Comparison of ENCODE assay signal across 20 mouse cellular contexts in genomic region chr10:75001391-75001790, GRCm38 (mm10). TPM values are rescaled to one million over a fixed set of nuclear protein-coding genes. Genes with fewer than 3 reads are reported as not detected.
"Had no signal": no experiment of that assay in that cellular context is flagged by ENCODE, and none has a peak within 500 bp of the region (broad histone marks: within the 10 kb centered on the region; RNA-seq: fewer than 3 reads in every experiment).

No protein-coding gene starts in this region.

- H3K9me3 ChIP-seq: limb, embryonic 15.5 days; liver, embryonic 13.5 days; lung, embryonic 15.5 days; midbrain, embryonic 10.5 days; neural tube, embryonic 15.5 days had no signal

- H3K4me3 ChIP-seq: layer of hippocampus, adult 2 months; limb, embryonic 15.5 days; liver, embryonic 13.5 days; lung, embryonic 15.5 days; midbrain, embryonic 10.5 days; myocyte; neural tube, embryonic 15.5 days had no signal

- H3K36me3 ChIP-seq: limb, embryonic 15.5 days; liver, embryonic 13.5 days; lung, embryonic 15.5 days; midbrain, embryonic 10.5 days had no signal

- H3K27me3 ChIP-seq: limb, embryonic 15.5 days; liver, embryonic 13.5 days; lung, embryonic 15.5 days; neural tube, embryonic 15.5 days had no signal

- H3K4me1 ChIP-seq: limb, embryonic 15.5 days had no signal

- H3K4me2 ChIP-seq: limb, embryonic 15.5 days; liver, embryonic 13.5 days; lung, embryonic 15.5 days; neural tube, embryonic 15.5 days had no signal

- DNase-seq: kidney, adult 9 months; kidney, postnatal 10 days; kidney, postnatal 4 days; liver, embryonic 13.5 days; liver, postnatal 0 days; lung, postnatal 14 days; midbrain, embryonic 14.5 days; right cerebral cortex, adult 18-20 months; right cerebral cortex, postnatal 25 days; thymus, postnatal 14 days had no signal

- ATAC-seq: liver, postnatal 0 days had no signal

- H3K9ac ChIP-seq: limb, embryonic 15.5 days; liver, embryonic 13.5 days; liver, postnatal 0 days; lung, embryonic 15.5 days; neural tube, embryonic 15.5 days had no signal

- H3K27ac ChIP-seq: layer of hippocampus, adult 2 months; limb, embryonic 15.5 days; liver, embryonic 13.5 days; lung, embryonic 15.5 days; neural tube, embryonic 15.5 days; stomach, postnatal 0 days had no signal

RNA-seq across cellular contexts. Expression of gene Rsph14, which starts 31.0 kb away (rescaled TPM):
- polyA plus RNA-seq: limb, embryonic 11.5 days; limb, embryonic 15.5 days; liver, embryonic 13.5 days; liver, postnatal 0 days; midbrain, embryonic 10.5 days; myocyte; neural tube, embryonic 11.5 days; stomach, postnatal 0 days; urinary bladder, adult 2 months had no signal
